Mouse (Mus musculus) erythroid progenitor cell, adult 5-6 weeks (primary cell): ENCODE measurements around the gene Gm3604. TPM values are rescaled to one million over a fixed set of nuclear protein-coding genes. Genes with fewer than 3 reads are reported as not detected.
"Not testable (repeated sequence)": the region's sequence is repeated elsewhere in the genome, so short reads cannot be mapped to it uniquely, and the experiment has no call there.

ENCODE experiments used
- ATAC-seq: replicated peaks from 2 replicates; pipeline ENCODE4 v1.8.0; 2016; ENCODE audit warnings: moderate number of reproducible peaks, mild to moderate bottlenecking, moderate TSS enrichment, inconsistent platforms; ENCODE audit not compliant: poor library complexity, low FRiP score, severe bottlenecking
- total RNA-seq, 2 experiments: library from RNA; stranded (forward) in 1 of 2; stranded (reverse) in 1 of 2; fragments of 150-400 nt in 1 of 2; fragments of 186-747, 209-891 nt in 1 of 2; gene quantifications; 2 replicates each; pipeline versions ENCODE4 v1.2.3 to v1.2.4; 2015 to 2017; ENCODE audit warnings: low replicate concordance in 2 of 2

Gm3604 gene
- total RNA-seq (2015; ENCODE audit: low replicate concordance) (4.2 and 12.6 TPM in 2 replicates), total RNA-seq (2017; ENCODE audit: low replicate concordance) (5.5 and 7.3 TPM in 2 replicates)

DNA sequence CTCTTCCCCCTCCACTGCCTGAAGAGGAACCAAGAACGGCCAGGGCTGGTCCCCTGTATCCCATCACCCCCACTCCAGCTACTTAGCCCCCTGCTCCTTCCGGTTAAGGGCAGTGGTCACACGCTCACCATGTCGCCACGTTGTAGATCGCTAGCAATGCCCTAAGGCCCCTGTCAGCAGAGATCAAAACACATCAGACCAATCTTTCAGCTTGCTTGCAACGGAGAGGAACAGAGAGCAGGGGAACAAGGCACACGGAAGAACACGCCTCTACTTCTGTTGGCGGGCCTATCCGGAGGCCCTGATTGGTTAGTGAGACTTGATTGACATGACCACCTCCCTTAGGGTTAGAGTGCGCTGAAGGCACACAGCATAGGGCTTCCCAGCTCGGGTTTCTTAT lies at the start of gene Gm3604:
Gene Gm3604 (minus strand): TSS at position 226 of the 400 bp plus-strand sequence.
- ATAC-seq: peak; percentile 71

- not testable (repeated sequence) for ATAC-seq
Measured at GRCm38 (mm10) chr13:62399206-62399605, 16.2 kb upstream of the Gm3604 start.

DNA sequence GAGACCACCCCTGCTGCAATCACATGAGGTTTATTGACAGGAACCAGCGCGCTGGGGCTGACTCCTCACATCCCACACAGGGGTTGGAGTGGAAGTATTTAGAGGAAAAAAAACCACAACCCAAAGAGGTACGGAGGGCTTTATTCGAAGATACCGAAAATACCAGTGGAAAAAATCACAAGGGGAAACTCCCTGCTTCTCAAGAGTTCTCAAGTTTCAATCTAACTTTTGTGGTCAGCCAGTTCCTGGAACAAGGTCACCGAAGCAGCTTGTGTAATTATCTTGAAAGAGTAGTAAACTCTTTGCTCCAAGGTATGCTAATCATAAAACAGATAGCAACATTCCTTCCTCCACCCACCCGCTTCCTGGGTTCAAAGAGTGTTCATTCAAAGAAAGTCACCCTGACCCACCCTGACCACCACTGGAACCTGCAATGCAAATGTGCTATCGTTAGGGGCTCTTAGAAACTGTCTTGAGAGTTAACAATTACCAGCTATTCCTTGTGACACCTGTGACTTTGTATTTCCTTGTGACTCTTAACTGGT lies 7.2 kb upstream of the Gm3604 start:
- not testable (repeated sequence) for ATAC-seq

DNA sequence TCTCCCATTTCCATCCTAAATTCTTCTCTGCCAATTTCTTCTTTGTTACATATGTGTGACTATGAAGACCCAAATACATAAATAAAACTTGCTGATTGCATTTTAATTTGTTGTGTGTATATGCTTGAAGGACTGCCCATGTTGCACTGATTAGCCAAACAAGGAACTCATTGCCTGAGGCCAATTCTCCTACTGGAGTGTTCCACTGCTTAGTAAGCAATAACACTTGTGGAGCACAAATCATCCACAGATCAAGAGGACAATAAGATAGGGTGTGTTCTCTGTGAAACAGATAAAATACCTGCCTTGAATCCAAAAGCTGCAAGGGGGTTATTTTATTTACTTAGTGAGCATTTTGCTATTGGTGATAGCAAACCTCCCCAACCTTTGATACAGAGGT lies 51.2 kb downstream of the Gm3604 start:
- no peak for ATAC-seq

DNA sequence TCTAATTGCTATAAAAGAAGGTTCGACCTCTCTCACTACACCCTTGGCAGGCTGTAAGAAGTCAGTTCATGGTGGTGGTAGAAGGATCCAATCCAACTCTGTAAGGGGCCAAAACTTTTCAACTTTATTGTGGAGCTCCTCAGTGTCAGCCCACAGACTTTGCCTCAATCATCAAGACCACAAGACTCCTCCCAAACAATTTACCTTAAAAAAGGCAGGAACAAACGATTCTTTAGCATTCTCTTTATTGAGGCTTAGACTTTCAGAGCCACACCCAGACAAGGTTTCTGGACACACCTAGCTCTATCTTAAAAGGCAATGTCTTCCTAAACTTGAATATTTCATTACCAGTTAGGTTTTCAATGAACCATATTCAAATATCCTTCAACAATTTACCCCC lies 51.6 kb downstream of the Gm3604 start:
- no peak for ATAC-seq

Other genes with a start within 250 kb of the Gm3604 start
- gene Gm49359, start 83.7 kb upstream of the Gm3604 start, total RNA-seq (2015; ENCODE audit: low replicate concordance): 1.8 TPM in 1 of 2 replicates, not detected in the other
- gene Gm49359, start 83.7 kb upstream of the Gm3604 start, total RNA-seq (2017; ENCODE audit: low replicate concordance): 0.51 and 1.6 TPM in 2 replicates
- 4.3 TPM in 1 of 2 replicates, not detected in the other for gene Zfp935, start 175.3 kb upstream of the Gm3604 start, total RNA-seq (2015; ENCODE audit: low replicate concordance)
- 3.5 TPM in 1 of 2 replicates, not detected in the other for gene Zfp935, start 175.3 kb upstream of the Gm3604 start, total RNA-seq (2017; ENCODE audit: low replicate concordance)
- gene Zfp934, start 188.0 kb upstream of the Gm3604 start, total RNA-seq (2015; ENCODE audit: low replicate concordance): 5.0 and 12.2 TPM in 2 replicates
- 6.8 and 7.0 TPM in 2 replicates for gene Zfp934, start 188.0 kb upstream of the Gm3604 start, total RNA-seq (2017; ENCODE audit: low replicate concordance)
- 1.8 and 4.2 TPM in 2 replicates for gene 6720489N17Rik, start 241.0 kb upstream of the Gm3604 start, total RNA-seq (2015; ENCODE audit: low replicate concordance)
- gene 6720489N17Rik, start 241.0 kb upstream of the Gm3604 start, total RNA-seq (2017; ENCODE audit: low replicate concordance): 4.9 and 33.1 TPM in 2 replicates